Mouse (Mus musculus) intestine, embryonic 15.5 days (tissue): Measurements from ENCODE around the gene Otof. TPM values are rescaled to one million over a fixed set of nuclear protein-coding genes. Genes with fewer than 3 reads are reported as not detected.

Experiments used
- polyA plus RNA-seq: library from polyadenylated mRNA; unstranded; fragments of >200 nt; fragmentation: Nextera tagmentation; extraction: Ambion mirVana; gene quantifications from 2 replicates; pipeline ENCODE4 v1.2.1, GENCODE M21; 2015

The Otof gene
- polyA plus RNA-seq, 1 experiment from 2014 or later: 0.84 TPM

Other genes with a start within 250 kb of the Otof start
- gene Selenoi, start 229.4 kb downstream of the Otof start, polyA plus RNA-seq: 37.3 and 38.1 TPM in 2 replicates
- 0.38 and 0.78 TPM in 2 replicates for gene Drc1, start 180.5 kb downstream of the Otof start, polyA plus RNA-seq
- not detected in 2 replicates for gene 1700001C02Rik, start 4.1 kb upstream of the Otof start, polyA plus RNA-seq
- not detected in 2 replicates for gene Cib4, start 83.9 kb upstream of the Otof start, polyA plus RNA-seq
- 24.4 and 24.9 TPM in 2 replicates for gene Kcnk3, start 126.2 kb upstream of the Otof start, polyA plus RNA-seq
- 36.8 and 40.4 TPM in 2 replicates for gene Slc35f6, start 186.0 kb upstream of the Otof start, polyA plus RNA-seq
- gene Cenpa, start 204.8 kb upstream of the Otof start, polyA plus RNA-seq: 216 and 224 TPM in 2 replicates
- 6.6 and 7.1 TPM in 2 replicates for gene Dpysl5, start 249.6 kb upstream of the Otof start, polyA plus RNA-seq